Mouse (Mus musculus) liver, embryonic 14.5 days (tissue): ENCODE measurements around the gene Rab4a. TPM values are rescaled to one million over a fixed set of nuclear protein-coding genes. Genes with fewer than 3 reads are reported as not detected.

Source experiments
- ATAC-seq: fragments of 200-750 bp; cut with Nextera tagmentation; 2 replicates; pipeline ENCODE4 v1.8.0; 2017; ENCODE audit warnings: moderate number of reproducible peaks, mild to moderate bottlenecking, moderate library complexity; ENCODE audit not compliant: insufficient read depth
- DNase-seq, 3 experiments: peaks; one replicate each; pipeline ENCODE4 v3.0.0-alpha.2; 2012 to 2013; ENCODE audit warnings: low read depth in 3 of 3, low spot score in 3 of 3
- H3K27ac ChIP-seq: fragments of 300-500 bp; sonication (generic); 2 replicates; pipeline ENCODE4 v1.5.1; 2014; ENCODE audit warnings: moderate library complexity, mild to moderate bottlenecking, control low read depth, inconsistent platforms
- H3K27me3 ChIP-seq: fragments of 300-500 bp; sonication (generic); 2 replicates; pipeline ENCODE4 v1.6.1; 2014; ENCODE audit warnings: mild to moderate bottlenecking, low read length, moderate library complexity; ENCODE audit not compliant: control insufficient read depth, insufficient read depth
- H3K36me3 ChIP-seq: fragments of 300-500 bp; sonication (generic); replicated peaks from 2 replicates; pipeline ENCODE4 v1.6.1; 2014; ENCODE audit warnings: low read depth; ENCODE audit not compliant: control insufficient read depth, insufficient read depth
- H3K4me1 ChIP-seq, 2 experiments: fragments of 200-500 bp in 1 of 2; fragments of 300-500 bp in 1 of 2; sonication (generic) in 1 of 2; replicated peaks; 2 replicates each; pipeline ENCODE4 v1.6.1; 2012 to 2014; ENCODE audit warnings: antibody characterized with exemption in 1 of 2, inconsistent platforms in 1 of 2, low read length in 1 of 2; ENCODE audit not compliant: control insufficient read depth in 2 of 2, insufficient read depth in 2 of 2
- H3K4me2 ChIP-seq: fragments of 300-500 bp; sonication (generic); 2 replicates; pipeline ENCODE4 v1.6.1; 2014; ENCODE audit warnings: low read depth, mild to moderate bottlenecking, control low read depth, moderate library complexity
- H3K4me3 ChIP-seq, 2 experiments: fragments of 200-500 bp in 1 of 2; fragments of 300-500 bp in 1 of 2; sonication (generic) in 1 of 2; 2 replicates each; pipeline ENCODE4 v1.5.1; 2012 to 2014; ENCODE audit warnings: low read depth in 2 of 2, low read length in 2 of 2, mild to moderate bottlenecking in 2 of 2, control low read depth in 1 of 2, inconsistent platforms in 1 of 2, moderate library complexity in 1 of 2; ENCODE audit not compliant: insufficient read depth in 1 of 2
- H3K9ac ChIP-seq: fragments of 300-500 bp; sonication (generic); replicated peaks from 2 replicates; pipeline ENCODE4 v1.6.1; 2014; ENCODE audit warnings: mild to moderate bottlenecking, control low read depth, moderate library complexity
- H3K9me3 ChIP-seq: fragments of 300-500 bp; sonication (generic); 2 replicates; pipeline ENCODE4 v1.6.1; 2016; ENCODE audit warnings: low read length, mixed read lengths; ENCODE audit not compliant: control insufficient read depth
- CTCF ChIP-seq: IDR thresholded peaks from 2 replicates; pipeline ENCODE4 v1.5.1; 2016; ENCODE audit warnings: antibody characterized with exemption, low read depth, control low read depth
- EP300 ChIP-seq: IDR thresholded peaks from 2 replicates; pipeline ENCODE4 v1.6.1; 2016; ENCODE audit warnings: antibody characterized with exemption, low read depth
- WGBS: fragments of 180-500 bp; shearing (Covaris S2); extraction: QIAGEN DNeasy Blood & Tissue Kit; methylation state at CpG from one replicate; pipeline ENCODE4 v1.1.7; 2014; ENCODE audit not compliant: insufficient replicate concordance; 5-methylcytosine and 5-hydroxymethylcytosine counted together
- polyA plus RNA-seq, 2 experiments: library from polyadenylated mRNA; depleted of rRNA in 1 of 2; stranded (reverse) in 1 of 2; unstranded in 1 of 2; fragments of >200 nt; fragmentation: Nextera tagmentation in 1 of 2; extraction: Ambion mirVana in 1 of 2; gene quantifications; 2 replicates each; pipeline versions ENCODE4 v1.2.1 to v1.2.3; 2012 to 2014

The Rab4a gene
- polyA plus RNA-seq, 2 experiments: 12.9 to 23.7 TPM

DNA sequence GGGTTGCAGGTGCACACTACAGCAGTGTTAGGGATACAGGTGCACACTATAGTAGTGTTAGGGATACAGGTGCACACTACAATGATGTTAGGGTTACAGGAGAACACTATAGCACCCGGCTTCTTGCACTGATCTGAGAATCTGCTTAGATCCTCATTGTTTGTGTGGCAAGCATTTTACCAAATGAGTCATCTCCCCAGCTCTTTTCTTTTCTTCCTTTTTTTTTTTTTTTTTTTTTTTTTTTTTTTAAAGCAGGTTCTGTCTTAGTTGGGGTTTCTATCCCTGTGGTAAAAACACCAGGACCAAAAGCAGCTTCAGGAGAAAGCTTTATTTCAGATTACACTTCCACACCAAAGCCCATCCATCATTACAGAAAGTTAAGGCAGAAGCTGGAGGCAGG, 2.1 kb upstream of the Rab4a start:
- no peak overlapping the region for H3K4me2 ChIP-seq
- TF ChIP-seq CTCF (no peak), EP300 (no peak)
- H3K9me3 ChIP-seq: no peaks in the 10 kb centered on the region
- WGBS: 60% methylated on average over 1 of the region's 1 CpGs
- no peak overlapping the region for H3K4me3 ChIP-seq
- no peaks in the 10 kb centered on the region for H3K36me3 ChIP-seq
- H3K9ac ChIP-seq: no peak overlapping the region
- DNase-seq (no peak), ATAC-seq (no peak)
- no peaks in the 10 kb centered on the region for H3K27me3 ChIP-seq
- peaks cover 10 to 34% of the 10 kb centered on the region in 2 experiments for H3K4me1 ChIP-seq
- no peak overlapping the region for H3K27ac ChIP-seq

DNA sequence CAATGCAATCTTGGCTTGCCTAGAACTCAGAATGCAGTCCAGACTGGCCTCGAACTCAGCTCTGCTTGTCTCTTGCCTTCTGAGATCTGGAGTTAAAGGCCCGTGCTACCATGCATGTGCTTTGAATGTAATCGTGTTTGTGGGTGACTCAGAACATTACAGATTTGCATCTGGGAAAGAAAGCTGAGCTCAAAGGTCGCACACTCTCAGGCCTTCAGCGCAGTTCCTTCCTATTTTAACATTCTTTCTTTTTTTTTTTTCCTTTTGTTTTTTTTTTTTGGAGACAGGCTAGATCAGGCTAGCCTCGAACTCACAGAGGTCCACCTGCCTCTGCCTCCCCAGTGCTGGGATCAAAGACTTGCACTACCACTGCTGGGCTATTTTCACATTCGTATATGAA, 1.2 kb upstream of the Rab4a start:
- Histone ChIP-seq H3K27me3 (no peaks in the 10 kb centered on the region), H3K9me3 (no peaks in the 10 kb centered on the region), H3K4me3 (no peak overlapping the region), H3K4me2 (no peak overlapping the region), H3K9ac (no peak overlapping the region), H3K36me3 (no peaks in the 10 kb centered on the region), H3K27ac (no peak overlapping the region), H3K4me1 (peaks cover 8 to 29% of the 10 kb centered on the region in 2 experiments)
- DNase-seq: no peak
- no peak for ATAC-seq
- TF ChIP-seq EP300 (no peak), CTCF (no peak)
- WGBS: 68% methylated on average over 7 of the region's 7 CpGs

DNA sequence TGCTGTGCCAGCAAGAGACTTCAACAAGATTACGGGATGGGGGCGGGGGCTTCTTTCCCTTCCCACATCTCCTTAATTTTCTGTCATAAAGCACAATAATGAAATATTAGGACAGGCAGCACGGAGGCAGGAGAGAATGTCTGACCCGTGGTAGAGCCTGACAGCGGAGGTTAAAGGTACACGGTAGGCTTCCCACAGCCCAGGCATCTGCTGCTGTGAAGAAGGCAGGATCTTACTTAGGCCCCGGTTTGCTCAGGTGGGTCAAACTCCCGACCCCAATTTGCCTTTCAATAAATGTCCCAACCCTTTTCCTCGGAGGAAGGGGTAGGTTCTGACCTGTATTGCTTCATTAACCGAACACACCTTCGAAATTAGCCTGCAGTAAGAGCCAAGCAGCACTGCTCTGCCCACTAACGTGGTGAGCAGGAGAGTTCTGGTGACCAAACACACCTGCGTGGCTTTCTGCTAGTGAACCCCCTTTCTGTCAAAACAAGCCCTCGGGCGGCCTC, 522 bp upstream of the Rab4a start:
- Histone ChIP-seq H3K27me3 (no peaks in the 10 kb centered on the region), H3K9ac (peak overlapping the region; percentile 77), H3K4me2 (peak overlapping the region; percentile 89), H3K9me3 (no peaks in the 10 kb centered on the region), H3K27ac (no peak overlapping the region; the same call in 1 of the 2 replicates), H3K4me3 (peak overlapping the region; percentile 71 to 89), H3K4me1 (peaks cover 8 to 24% of the 10 kb centered on the region in 2 experiments), H3K36me3 (no peaks in the 10 kb centered on the region)
- 23% methylated on average over 15 of the region's 15 CpGs for WGBS
- no peak for DNase-seq
- no peak for TF ChIP-seq EP300
- TF ChIP-seq CTCF: no peak
- ATAC-seq: no peak

DNA sequence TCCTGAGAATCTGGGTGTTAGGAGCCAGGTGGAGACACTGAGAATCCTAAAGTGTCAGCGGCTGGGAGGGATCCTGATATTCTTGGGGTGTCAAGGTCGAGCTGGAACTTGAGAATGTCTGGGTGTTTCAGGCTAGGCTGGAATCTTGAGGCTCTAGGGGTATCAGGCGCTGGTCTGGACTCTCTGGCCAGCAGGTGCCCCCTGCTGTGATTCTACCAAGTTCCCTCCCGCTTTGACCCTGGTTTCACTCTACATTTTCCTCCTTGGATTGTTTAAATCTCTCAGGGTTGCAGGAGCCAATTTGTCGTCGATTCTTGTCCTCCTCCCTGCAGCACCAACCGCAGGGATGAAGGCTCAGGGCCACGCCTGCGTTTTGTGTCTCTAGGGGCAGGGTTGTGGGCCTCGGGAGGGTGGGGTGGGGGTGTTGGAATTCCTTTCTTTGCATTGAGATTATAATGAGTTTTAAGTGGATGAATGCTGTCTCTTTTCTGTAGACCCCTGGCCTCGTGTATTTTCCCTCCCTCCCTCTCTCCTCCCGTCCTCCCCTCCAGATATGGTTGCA, 670 bp downstream of the Rab4a start:
- no peaks in the 10 kb centered on the region for H3K36me3 ChIP-seq
- peak overlapping the region; percentile 89 for H3K4me2 ChIP-seq
- TF ChIP-seq EP300 (no peak), CTCF (no peak)
- DNase-seq (no peak), ATAC-seq (peak; percentile 44; the same call in 1 of the 2 replicates)
- no peaks in the 10 kb centered on the region for H3K9me3 ChIP-seq
- WGBS: under 1% methylated on average over 12 of the region's 12 CpGs
- H3K27ac ChIP-seq: no peak overlapping the region
- H3K4me3 ChIP-seq: peak overlapping the region; percentile 71 to 89
- peak overlapping the region; percentile 77 for H3K9ac ChIP-seq
- H3K4me1 ChIP-seq: peaks cover 8 to 21% of the 10 kb centered on the region in 2 experiments
- H3K27me3 ChIP-seq: no peaks in the 10 kb centered on the region

DNA sequence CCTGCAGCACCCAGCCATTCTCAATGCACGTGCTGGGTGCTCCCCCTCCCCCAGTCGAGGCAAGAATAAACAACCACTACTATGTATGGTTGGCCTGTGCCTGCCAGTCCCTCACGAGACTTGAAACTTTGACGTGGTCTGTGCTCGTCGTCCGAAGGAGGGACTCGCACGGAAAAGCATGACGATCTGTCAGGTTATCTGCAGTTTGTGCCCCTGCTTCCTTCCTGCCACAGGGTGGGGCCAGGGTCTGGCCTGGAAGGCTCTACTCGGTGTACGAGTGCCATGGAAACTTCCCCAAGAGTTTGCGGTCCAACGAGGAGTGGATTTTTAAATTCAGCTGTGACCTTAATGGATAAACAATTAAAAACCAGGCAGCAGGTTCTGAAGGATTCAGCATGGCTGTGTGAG, 1.2 kb downstream of the Rab4a start:
- peak overlapping the region; percentile 77 for H3K9ac ChIP-seq
- WGBS: under 1% methylated on average over 14 of the region's 14 CpGs
- DNase-seq (peak in 2 of 3 experiments; percentile 32 to 39), ATAC-seq (peak; percentile 60)
- H3K27me3 ChIP-seq: no peaks in the 10 kb centered on the region
- peaks cover 8 to 21% of the 10 kb centered on the region in 2 experiments for H3K4me1 ChIP-seq
- no peak overlapping the region for H3K27ac ChIP-seq
- H3K4me2 ChIP-seq: peak overlapping the region; percentile 89
- no peaks in the 10 kb centered on the region for H3K9me3 ChIP-seq
- peak overlapping the region; percentile 29 to 71 for H3K4me3 ChIP-seq
- TF ChIP-seq CTCF: no peak
- TF ChIP-seq EP300: no peak
- H3K36me3 ChIP-seq: no peaks in the 10 kb centered on the region
